Mouse (Mus musculus) right cerebral cortex, adult 18-20 months (tissue): ENCODE data around the gene Pigv.

Experiments used
- DNase-seq: peaks from one replicate; pipeline ENCODE4 v3.0.0; 2022; ENCODE audit warnings: mixed read lengths

The Pigv gene

GRCm38 (mm10) chr4:133612416-133612815, 60.0 kb downstream of the Pigv start:
- no peak for DNase-seq

GRCm38 (mm10) chr4:133611815-133612214, 60.6 kb downstream of the Pigv start:
- DNase-seq = no peak
